Mouse (Mus musculus) mesoderm, embryonic 11.5 days (tissue): Measurements from ENCODE around the gene Gm21987.
A peak's percentile ranks its signal among the peaks of the same experiment; 100 is the strongest.

ENCODE experiments used
- DNase-seq: peaks from one replicate; pipeline ENCODE4 v3.0.0-alpha.2; 2012; ENCODE audit warnings: low read depth, low spot score

Gene Gm21987

GRCm38 (mm10) chr16:38395060-38395730 lies 48.4 kb downstream of the Gm21987 start:
- no peak for DNase-seq

- DNase-seq, result no peak
Measured at GRCm38 (mm10) chr16:38396155-38396554, 49.3 kb downstream of the Gm21987 start.

DNA sequence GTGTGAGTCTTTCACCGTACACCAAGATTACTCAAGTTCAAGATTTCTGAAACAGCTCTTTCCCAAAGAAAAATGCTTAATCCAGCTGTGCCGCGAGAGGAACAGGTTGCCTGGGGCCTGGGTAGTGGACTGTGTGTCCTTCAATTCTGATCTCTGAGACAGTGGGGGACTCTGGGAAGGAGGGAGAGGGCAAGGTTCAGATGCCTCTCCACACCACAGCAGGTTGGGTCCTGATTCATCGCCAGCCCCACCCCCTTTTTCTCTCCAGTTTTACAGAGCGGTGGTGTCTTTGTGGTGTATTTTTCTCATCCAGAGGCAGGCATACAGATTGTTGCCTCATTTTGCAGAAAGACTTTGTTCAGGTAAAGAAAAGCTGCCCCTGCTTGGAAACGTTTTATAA lies 51.4 kb downstream of the Gm21987 start:
- no peak for DNase-seq

- no peak for DNase-seq
Measured at GRCm38 (mm10) chr16:38399076-38399475, 52.2 kb downstream of the Gm21987 start.

DNA sequence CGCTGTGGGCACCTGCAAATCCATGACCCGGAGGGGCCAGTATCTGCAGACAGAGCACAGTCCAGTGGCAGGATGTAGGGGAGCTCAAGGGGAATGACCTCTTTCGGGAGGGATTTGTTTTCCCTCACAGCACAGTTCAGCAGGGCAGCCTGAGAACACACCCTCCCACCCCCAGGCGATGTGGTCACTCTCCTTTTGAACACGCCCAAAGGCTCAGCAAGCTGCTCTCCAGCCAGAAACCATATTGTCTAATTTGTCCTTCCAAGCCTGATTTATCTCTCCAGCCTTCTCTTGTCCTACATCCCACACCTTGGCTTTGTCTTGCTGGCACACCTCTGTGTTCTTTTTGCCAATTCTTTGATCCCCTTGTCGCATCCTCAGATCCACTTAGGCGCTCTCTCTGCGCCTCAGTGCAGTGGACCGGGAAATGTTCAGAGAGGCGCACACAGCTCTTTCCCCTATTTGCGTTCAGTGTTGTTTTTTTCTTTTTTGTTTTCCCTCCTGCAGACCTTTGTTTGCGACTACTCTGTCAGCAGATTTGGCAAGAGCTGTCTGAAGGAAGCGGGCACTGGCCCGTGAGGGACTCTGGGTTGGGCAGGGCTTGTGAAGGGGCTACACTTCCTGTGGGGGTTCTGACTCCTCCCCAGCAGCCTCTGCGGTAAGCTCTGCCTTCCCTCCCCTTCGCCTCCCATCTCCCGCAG lies 52.8 kb downstream of the Gm21987 start:
- peak; percentile 30 for DNase-seq

DNA sequence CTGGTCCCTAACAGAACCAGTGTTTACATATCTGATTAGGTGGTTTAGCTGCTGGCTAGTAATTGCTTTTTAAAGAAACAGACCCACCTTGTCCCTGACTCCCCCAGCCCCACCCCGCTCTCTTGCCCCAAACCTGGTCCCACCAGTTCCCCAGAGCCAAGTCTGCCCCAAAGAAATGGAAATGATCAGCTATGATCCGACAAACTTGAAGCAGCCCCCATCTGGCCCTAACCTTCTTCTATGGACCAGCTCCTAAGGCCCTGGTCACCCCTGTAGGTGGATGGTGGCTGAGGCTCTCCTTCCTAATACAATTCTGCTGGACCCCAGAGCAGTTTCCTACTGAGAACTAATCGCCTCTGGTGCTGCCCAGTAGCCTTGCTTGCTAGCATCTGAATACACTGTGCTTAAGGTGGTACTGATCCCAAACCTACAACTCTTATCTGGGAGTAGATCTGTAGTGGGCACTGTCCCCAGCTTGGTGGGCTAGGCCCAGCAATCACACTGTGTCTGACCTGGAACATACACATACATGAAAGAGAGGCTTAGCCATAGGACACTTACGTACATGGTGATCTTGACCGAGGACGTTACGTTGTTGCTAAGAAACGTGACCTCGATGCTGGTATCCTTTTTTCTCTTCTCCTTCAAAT lies 53.6 kb downstream of the Gm21987 start:
- no peak for DNase-seq

- DNase-seq, result no peak
Measured at GRCm38 (mm10) chr16:38401468-38401867, 54.6 kb downstream of the Gm21987 start.

DNA sequence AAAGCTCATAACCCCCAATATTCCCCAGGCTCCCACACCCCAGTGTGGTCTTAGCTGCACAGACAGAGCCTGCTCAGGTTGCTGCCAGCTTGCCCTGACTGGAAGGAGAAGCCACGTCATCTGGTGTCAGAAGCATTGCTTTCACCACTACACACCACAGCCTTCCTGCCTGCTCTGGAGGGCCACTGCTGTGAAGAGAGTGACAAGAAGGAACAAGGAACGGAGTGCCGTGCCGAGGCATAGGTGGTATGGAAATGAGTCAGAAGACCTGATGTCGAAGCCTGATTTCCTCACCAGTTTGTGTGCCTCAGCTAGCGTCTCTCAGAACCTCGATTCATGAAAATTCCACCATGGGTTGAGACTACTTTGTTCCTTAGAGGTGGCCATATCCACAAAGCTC lies 56.8 kb downstream of the Gm21987 start:
- no peak for DNase-seq

DNA sequence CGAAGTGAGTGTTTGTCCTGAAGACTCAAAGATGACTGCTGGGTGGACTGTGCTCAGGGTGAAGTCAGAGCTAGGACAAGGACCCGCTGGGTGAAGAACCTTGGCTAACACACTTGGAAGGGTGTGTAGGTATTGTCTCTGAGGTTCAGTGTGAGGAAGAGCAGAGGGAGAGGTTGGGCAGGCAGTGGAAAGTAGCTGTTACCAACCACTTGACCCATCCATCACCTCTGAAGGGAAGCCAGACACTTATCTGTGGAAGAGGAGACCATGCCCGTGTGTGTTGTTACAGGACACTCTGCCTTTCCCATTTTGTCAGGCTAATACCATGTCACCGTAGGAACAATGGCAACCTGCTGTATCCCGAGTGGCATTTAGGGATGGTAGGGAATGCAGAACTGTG lies 59.5 kb downstream of the Gm21987 start:
- no peak for DNase-seq

- no peak for DNase-seq
Measured at GRCm38 (mm10) chr16:38406708-38407107, 59.9 kb downstream of the Gm21987 start.

- DNase-seq, result no peak
Measured at GRCm38 (mm10) chr16:38407584-38407983, 60.7 kb downstream of the Gm21987 start.

DNA sequence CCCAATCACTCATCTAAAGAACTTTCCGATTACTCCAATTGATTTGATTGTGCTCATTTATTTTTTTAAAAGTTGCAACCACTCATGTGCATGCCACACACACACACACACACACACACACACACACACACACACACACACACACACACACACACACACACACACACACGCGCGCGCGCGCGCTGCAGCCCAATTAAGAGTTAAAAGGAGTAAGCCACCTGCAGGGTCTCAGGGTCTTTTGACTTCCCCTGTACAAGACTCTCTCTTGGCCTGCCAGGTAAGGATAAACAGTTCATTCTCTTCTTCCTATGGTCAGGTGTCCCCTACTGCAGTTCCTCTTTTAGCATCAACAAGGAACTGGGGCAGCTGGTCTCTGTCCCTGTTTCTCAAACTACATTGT lies 61.6 kb downstream of the Gm21987 start:
- no peak for DNase-seq
